Mouse (Mus musculus) midbrain, embryonic 16.5 days (tissue): ENCODE data around the gene Hgf. TPM values are rescaled to one million over a fixed set of nuclear protein-coding genes. Genes with fewer than 3 reads are reported as not detected.

Source experiments
- ATAC-seq: fragments of 200-750 bp; cut with Nextera tagmentation; 2 replicates; pipeline ENCODE4 v1.8.0; 2017; ENCODE audit warnings: moderate TSS enrichment
- H3K27ac ChIP-seq: fragments of 300-500 bp; sonication (generic); 2 replicates; pipeline ENCODE4 v1.5.1; 2014; ENCODE audit warnings: mild to moderate bottlenecking, low read length, mixed read lengths
- H3K27me3 ChIP-seq: fragments of 300-500 bp; sonication (generic); 2 replicates; pipeline ENCODE4 v1.6.1; 2014; ENCODE audit warnings: low read depth, low read length, mixed read lengths; ENCODE audit not compliant: control insufficient read depth, insufficient read depth
- H3K36me3 ChIP-seq: fragments of 300-500 bp; sonication (generic); 2 replicates; pipeline ENCODE4 v1.6.1; 2014; ENCODE audit warnings: mild to moderate bottlenecking, low read length, moderate library complexity, mixed read lengths; ENCODE audit not compliant: control insufficient read depth, insufficient read depth
- H3K4me1 ChIP-seq: fragments of 300-500 bp; sonication (generic); 2 replicates; pipeline ENCODE4 v1.6.1; 2014; ENCODE audit warnings: mild to moderate bottlenecking, low read length, mixed read lengths; ENCODE audit not compliant: control insufficient read depth, insufficient read depth
- H3K4me2 ChIP-seq: fragments of 300-500 bp; sonication (generic); 2 replicates; pipeline ENCODE4 v1.6.1; 2014; ENCODE audit warnings: mild to moderate bottlenecking, low read length, mixed read lengths
- H3K4me3 ChIP-seq: fragments of 300-500 bp; sonication (generic); 2 replicates; pipeline ENCODE4 v1.5.1; 2014; ENCODE audit warnings: low read depth, mild to moderate bottlenecking, low read length, moderate library complexity, mixed read lengths
- H3K9ac ChIP-seq: fragments of 300-500 bp; sonication (generic); 2 replicates; pipeline ENCODE4 v1.6.1; 2014; ENCODE audit warnings: low read depth, low read length, mixed read lengths
- H3K9me3 ChIP-seq: fragments of 300-500 bp; sonication (generic); replicated peaks from 2 replicates; pipeline ENCODE4 v1.6.1; 2014; ENCODE audit warnings: mild to moderate bottlenecking, low read length, mixed read lengths; ENCODE audit not compliant: control insufficient read depth, poor library complexity, severe bottlenecking
- WGBS: fragments of 180-500 bp; shearing (Covaris S2); extraction: QIAGEN DNeasy Blood & Tissue Kit; methylation state at CpG from one replicate; pipeline ENCODE4 v1.1.7; 2014; 5-methylcytosine and 5-hydroxymethylcytosine counted together
- polyA plus RNA-seq: library from polyadenylated mRNA; unstranded; fragments of >200 nt; fragmentation: Nextera tagmentation; extraction: Ambion mirVana; gene quantifications from 2 replicates; pipeline ENCODE4 v1.2.1, GENCODE M21; 2015

Hgf gene
- polyA plus RNA-seq, 1 experiment from 2014 or later, result 0.98 TPM

- 75% methylated on average over 14 of the region's 14 CpGs for WGBS
- no peak overlapping the region for H3K4me3 ChIP-seq
- H3K9ac ChIP-seq, result no peak overlapping the region
- H3K4me1 ChIP-seq, result no peaks in the 10 kb centered on the region
- H3K27ac ChIP-seq, result no peak overlapping the region
- no peaks in the 10 kb centered on the region for H3K27me3 ChIP-seq
- ATAC-seq, result no peak
- H3K4me2 ChIP-seq, result no peak overlapping the region
- H3K36me3 ChIP-seq, result no peaks in the 10 kb centered on the region
- H3K9me3 ChIP-seq, result no peaks in the 10 kb centered on the region
Measured at GRCm38 (mm10) chr5:16577882-16578742, 24.8 kb downstream of the Hgf start.

DNA sequence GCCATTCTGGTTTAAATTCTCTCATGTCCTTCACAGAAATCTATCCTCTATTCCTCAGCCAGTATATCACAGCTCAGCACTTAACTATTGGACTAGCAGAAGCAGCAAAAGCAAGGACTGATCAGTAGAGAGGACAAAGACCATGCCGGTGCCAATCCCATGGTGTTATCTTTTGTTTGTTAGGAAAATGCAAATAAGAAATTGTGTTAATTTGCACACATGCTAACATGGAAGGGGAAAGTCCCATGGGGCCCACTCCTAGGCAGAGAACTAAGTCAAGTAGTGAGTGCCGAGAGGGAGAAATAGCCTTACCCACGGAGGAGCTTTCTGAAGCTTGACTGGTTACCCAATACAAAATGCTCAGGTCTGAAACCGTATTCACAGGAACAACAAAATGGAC lies 42.4 kb downstream of the Hgf start:
- Histone ChIP-seq H3K4me2 (no peak overlapping the region), H3K9ac (no peak overlapping the region), H3K4me1 (no peaks in the 10 kb centered on the region), H3K27me3 (no peaks in the 10 kb centered on the region), H3K27ac (no peak overlapping the region), H3K36me3 (no peaks in the 10 kb centered on the region), H3K4me3 (no peak overlapping the region), H3K9me3 (no peaks in the 10 kb centered on the region)
- no peak for ATAC-seq
- WGBS, result 61% methylated on average over 4 of the region's 4 CpGs

- Histone ChIP-seq H3K9ac (no peak overlapping the region), H3K4me1 (no peaks in the 10 kb centered on the region), H3K27me3 (no peaks in the 10 kb centered on the region), H3K9me3 (no peaks in the 10 kb centered on the region), H3K27ac (no peak overlapping the region), H3K4me2 (no peak overlapping the region), H3K36me3 (no peaks in the 10 kb centered on the region), H3K4me3 (no peak overlapping the region)
- no peak for ATAC-seq
- 79% methylated on average over 6 of the region's 6 CpGs for WGBS
Measured at GRCm38 (mm10) chr5:16597996-16598395, 44.7 kb downstream of the Hgf start.

GRCm38 (mm10) chr5:16601463-16601862 lies 48.2 kb downstream of the Hgf start:
- Histone ChIP-seq H3K27ac (no peak overlapping the region), H3K9me3 (no peaks in the 10 kb centered on the region), H3K4me1 (no peaks in the 10 kb centered on the region), H3K27me3 (no peaks in the 10 kb centered on the region), H3K9ac (no peak overlapping the region), H3K36me3 (no peaks in the 10 kb centered on the region), H3K4me2 (no peak overlapping the region), H3K4me3 (no peak overlapping the region)
- WGBS, result 96% methylated on average over 1 of the region's 1 CpGs
- no peak for ATAC-seq

DNA sequence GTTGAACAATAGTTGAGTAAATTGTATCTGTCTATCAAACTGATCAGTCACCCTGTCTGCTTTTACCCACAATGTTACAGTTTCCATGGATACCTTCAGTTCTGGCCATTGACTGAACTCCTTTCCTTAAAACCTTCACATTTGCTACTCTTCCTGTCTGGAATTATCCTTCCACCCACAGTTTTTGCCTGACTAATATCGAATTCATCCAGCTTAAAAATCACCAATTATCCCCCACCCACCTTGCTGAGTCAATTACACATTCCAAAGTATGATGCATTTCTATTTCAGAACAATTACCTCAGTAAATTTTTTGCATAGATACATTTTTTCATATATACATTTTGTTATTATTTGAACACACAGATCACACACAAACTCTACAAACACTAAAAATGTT lies 79.7 kb downstream of the Hgf start:
- Histone ChIP-seq H3K27me3 (no peaks in the 10 kb centered on the region), H3K9me3 (no peaks in the 10 kb centered on the region), H3K4me1 (no peaks in the 10 kb centered on the region), H3K4me3 (no peak overlapping the region), H3K4me2 (no peak overlapping the region), H3K9ac (no peak overlapping the region), H3K36me3 (no peaks in the 10 kb centered on the region), H3K27ac (no peak overlapping the region)
- WGBS, result 60% methylated on average over 1 of the region's 1 CpGs
- ATAC-seq, result no peak

DNA sequence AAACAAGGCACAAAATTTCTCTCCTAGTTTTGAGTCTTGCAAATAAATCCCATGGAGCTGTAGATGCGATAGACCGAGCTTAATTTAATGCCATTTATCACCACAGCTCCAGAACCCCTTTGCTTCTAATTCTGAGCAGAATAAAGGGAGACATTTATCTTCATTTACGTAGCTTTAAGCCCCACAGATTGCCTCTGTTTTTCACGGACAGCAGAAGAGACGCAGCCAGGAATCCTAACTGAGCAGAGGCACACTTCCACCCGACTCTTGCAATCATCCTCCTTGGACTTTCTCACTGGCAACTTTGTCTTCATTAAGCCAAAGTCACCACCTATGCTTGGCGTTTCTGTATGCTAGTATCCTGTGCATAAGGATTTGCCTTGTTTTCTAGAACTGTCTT lies 93.1 kb downstream of the Hgf start:
- H3K4me2 ChIP-seq, result no peak overlapping the region
- no peaks in the 10 kb centered on the region for H3K27me3 ChIP-seq
- WGBS, result 69% methylated on average over 7 of the region's 7 CpGs
- H3K4me3 ChIP-seq, result no peak overlapping the region
- ATAC-seq, result no peak
- H3K9me3 ChIP-seq, result no peaks in the 10 kb centered on the region
- no peaks in the 10 kb centered on the region for H3K4me1 ChIP-seq
- no peak overlapping the region for H3K9ac ChIP-seq
- H3K36me3 ChIP-seq, result no peaks in the 10 kb centered on the region
- no peak overlapping the region for H3K27ac ChIP-seq

DNA sequence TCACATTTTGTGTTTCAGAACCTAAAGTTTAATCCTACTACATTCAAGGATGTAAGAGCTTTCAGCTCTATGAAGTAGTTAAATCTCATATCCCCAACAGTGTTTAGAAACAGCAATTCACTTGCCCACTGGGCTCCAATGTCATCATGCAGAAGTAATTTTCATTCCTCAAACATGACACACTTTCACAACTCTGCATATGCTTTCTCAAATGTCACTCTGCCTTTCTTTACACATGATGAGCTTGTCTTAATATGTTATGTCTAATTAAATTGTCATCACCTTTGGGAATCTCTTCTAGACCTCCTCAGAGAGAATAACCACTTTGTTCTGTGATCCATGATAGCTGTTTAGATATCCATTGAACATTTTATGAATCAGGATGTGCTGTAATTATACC lies 94.4 kb downstream of the Hgf start:
- no peak overlapping the region for H3K27ac ChIP-seq
- no peaks in the 10 kb centered on the region for H3K9me3 ChIP-seq
- H3K9ac ChIP-seq, result no peak overlapping the region
- no peaks in the 10 kb centered on the region for H3K36me3 ChIP-seq
- no peaks in the 10 kb centered on the region for H3K27me3 ChIP-seq
- no peaks in the 10 kb centered on the region for H3K4me1 ChIP-seq
- ATAC-seq, result no peak
- H3K4me2 ChIP-seq, result no peak overlapping the region
- H3K4me3 ChIP-seq, result no peak overlapping the region

DNA sequence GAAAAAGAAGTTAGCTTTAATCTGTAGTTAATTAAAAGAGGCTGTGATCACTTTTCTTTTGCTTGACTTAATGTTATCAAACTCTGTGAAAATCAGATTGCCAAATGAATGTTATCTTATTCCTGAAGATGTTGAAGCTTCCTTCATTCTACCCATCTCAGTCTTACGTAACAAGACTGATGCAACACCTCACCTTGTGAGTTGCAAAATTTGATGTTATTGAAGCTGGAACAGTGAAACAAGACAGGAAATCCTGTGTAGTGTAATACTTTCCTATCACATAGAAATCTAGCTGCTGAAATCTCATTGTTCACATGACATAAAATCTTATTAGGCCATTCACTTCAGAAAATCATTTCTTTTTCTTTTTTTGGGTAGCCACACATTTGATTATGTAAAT lies 96.9 kb downstream of the Hgf start:
- H3K4me1 ChIP-seq, result no peaks in the 10 kb centered on the region
- no peak overlapping the region for H3K27ac ChIP-seq
- 87% methylated on average over 1 of the region's 1 CpGs for WGBS
- no peak overlapping the region for H3K9ac ChIP-seq
- H3K9me3 ChIP-seq, result no peaks in the 10 kb centered on the region
- H3K27me3 ChIP-seq, result no peaks in the 10 kb centered on the region
- H3K36me3 ChIP-seq, result no peaks in the 10 kb centered on the region
- no peak overlapping the region for H3K4me2 ChIP-seq
- no peak overlapping the region for H3K4me3 ChIP-seq
- ATAC-seq, result no peak

DNA sequence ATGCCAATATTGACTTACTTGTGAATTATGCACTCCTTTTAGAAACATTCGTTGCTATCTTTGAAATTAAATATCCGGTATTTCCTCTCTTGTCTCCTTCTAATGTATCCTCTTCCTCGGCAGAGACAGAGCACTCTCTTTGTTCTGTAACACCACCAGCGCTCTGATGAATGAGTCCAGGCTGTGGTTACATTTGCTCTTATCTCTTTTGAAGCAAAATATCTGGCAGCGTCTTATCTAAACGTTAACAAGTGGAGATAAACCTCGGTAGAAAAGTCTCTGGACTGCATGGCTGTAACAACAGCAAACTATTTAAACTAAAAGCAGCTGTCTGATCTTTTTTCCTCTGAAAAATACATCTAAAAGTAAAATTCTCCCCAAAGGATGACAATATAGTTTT lies 100.7 kb downstream of the Hgf start:
- Histone ChIP-seq H3K36me3 (no peaks in the 10 kb centered on the region), H3K4me3 (no peak overlapping the region), H3K27ac (no peak overlapping the region), H3K9me3 (no peaks in the 10 kb centered on the region), H3K27me3 (no peaks in the 10 kb centered on the region), H3K4me1 (no peaks in the 10 kb centered on the region), H3K4me2 (no peak overlapping the region), H3K9ac (no peak overlapping the region)
- no peak for ATAC-seq
- WGBS, result 71% methylated on average over 7 of the region's 7 CpGs
